Mouse (Mus musculus) limb, embryonic 12.5 days (tissue): ENCODE data around the gene Foxc1. TPM values are rescaled to one million over a fixed set of nuclear protein-coding genes. Genes with fewer than 3 reads are reported as not detected.

ENCODE experiments used
- ATAC-seq: fragments of 200-750 bp; cut with Nextera tagmentation; 2 replicates; pipeline ENCODE4 v1.8.0; 2017; ENCODE audit warnings: low read depth, moderate TSS enrichment; ENCODE audit not compliant: insufficient number of reproducible peaks, insufficient read depth, low FRiP score, low TSS enrichment
- H3K27ac ChIP-seq: fragments of 300-500 bp; sonication (generic); 2 replicates; pipeline ENCODE4 v1.5.1; 2016; ENCODE audit warnings: mild to moderate bottlenecking, moderate library complexity
- H3K27me3 ChIP-seq: fragments of 300-500 bp; sonication (generic); 2 replicates; pipeline ENCODE4 v1.6.1; 2016; ENCODE audit warnings: mild to moderate bottlenecking, moderate library complexity
- H3K36me3 ChIP-seq: fragments of 300-500 bp; sonication (generic); 2 replicates; pipeline ENCODE4 v1.6.1; 2016; ENCODE audit warnings: mild to moderate bottlenecking, moderate library complexity
- H3K4me1 ChIP-seq: fragments of 300-500 bp; sonication (generic); replicated peaks from 2 replicates; pipeline ENCODE4 v1.6.1; 2016
- H3K4me2 ChIP-seq: fragments of 300-500 bp; sonication (generic); 2 replicates; pipeline ENCODE4 v1.6.1; 2016; ENCODE audit warnings: mild to moderate bottlenecking, moderate library complexity
- H3K4me3 ChIP-seq: fragments of 300-500 bp; sonication (generic); replicated peaks from 2 replicates; pipeline ENCODE4 v1.5.1; 2016; ENCODE audit warnings: mild to moderate bottlenecking
- H3K9ac ChIP-seq: fragments of 300-500 bp; sonication (generic); replicated peaks from 2 replicates; pipeline ENCODE4 v1.6.1; 2016; ENCODE audit warnings: mild to moderate bottlenecking, moderate library complexity
- H3K9me3 ChIP-seq: fragments of 300-500 bp; sonication (generic); 2 replicates; pipeline ENCODE4 v1.6.1; 2016; ENCODE audit warnings: mild to moderate bottlenecking, moderate library complexity
- WGBS: fragments of 180-500 bp; shearing (Covaris S2); methylation state at CpG from one replicate; pipeline ENCODE4 v1.1.7; 2016; 5-methylcytosine and 5-hydroxymethylcytosine counted together
- polyA plus RNA-seq: library from polyadenylated mRNA; unstranded; fragments of >200 nt; fragmentation: Nextera tagmentation; extraction: Ambion mirVana; gene quantifications from 2 replicates; pipeline ENCODE4 v1.2.1, GENCODE M21; 2016

The Foxc1 gene
- polyA plus RNA-seq, 1 experiment from 2014 or later: 7.5 TPM

GRCm38 (mm10) chr13:31849258-31849971 lies 43.0 kb downstream of the Foxc1 start:
- no peak for ATAC-seq
- peaks cover 37% of the 10 kb centered on the region for H3K27me3 ChIP-seq
- H3K27ac ChIP-seq: no peak overlapping the region
- 12% methylated on average over 5 of the region's 5 CpGs for whole genome bisulfite sequencing
- no peaks in the 10 kb centered on the region for H3K36me3 ChIP-seq
- H3K4me3 ChIP-seq: no peak overlapping the region
- H3K4me1 ChIP-seq: peaks cover 31% of the 10 kb centered on the region
- H3K9ac ChIP-seq: no peak overlapping the region
- no peaks in the 10 kb centered on the region for H3K9me3 ChIP-seq
- no peak overlapping the region for H3K4me2 ChIP-seq

DNA sequence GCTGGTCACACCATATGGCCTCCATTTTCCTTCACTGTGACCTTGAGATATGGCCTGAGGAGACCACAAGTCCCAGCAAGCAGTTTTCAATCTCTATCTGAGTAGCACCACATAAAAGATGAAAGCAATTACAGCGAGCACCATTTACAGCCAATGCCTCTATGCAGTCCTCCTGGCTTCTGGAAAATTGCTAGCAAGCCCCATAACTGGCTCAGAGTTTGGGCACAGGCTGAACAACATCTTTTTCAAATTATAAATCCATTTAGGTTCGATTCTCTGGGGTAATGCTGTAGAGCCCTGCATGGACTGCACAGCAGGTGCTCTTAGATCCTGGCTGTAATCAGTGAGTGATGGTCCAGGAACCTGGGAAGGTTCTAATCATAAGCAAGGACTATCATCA lies 47.1 kb downstream of the Foxc1 start:
- Histone ChIP-seq H3K4me3 (no peak overlapping the region), H3K27me3 (peaks cover 53% of the 10 kb centered on the region), H3K36me3 (no peaks in the 10 kb centered on the region), H3K4me2 (no peak overlapping the region), H3K4me1 (peaks cover 37% of the 10 kb centered on the region), H3K9me3 (no peaks in the 10 kb centered on the region), H3K27ac (no peak overlapping the region), H3K9ac (no peak overlapping the region)
- ATAC-seq: peak; percentile 90
- WGBS: 6% methylated on average over 2 of the region's 2 CpGs

- no peaks in the 10 kb centered on the region for H3K36me3 ChIP-seq
- no peak overlapping the region for H3K27ac ChIP-seq
- 23% methylated on average over 4 of the region's 4 CpGs for WGBS
- H3K4me1 ChIP-seq: peaks cover 34% of the 10 kb centered on the region
- H3K4me3 ChIP-seq: no peak overlapping the region
- H3K9me3 ChIP-seq: no peaks in the 10 kb centered on the region
- no peak overlapping the region for H3K4me2 ChIP-seq
- ATAC-seq: peak; percentile 82
- no peak overlapping the region for H3K9ac ChIP-seq
- H3K27me3 ChIP-seq: peaks cover 52% of the 10 kb centered on the region
These were observed 47.6 kb downstream of the Foxc1 start for GRCm38 (mm10) chr13:31854000-31854399.

DNA sequence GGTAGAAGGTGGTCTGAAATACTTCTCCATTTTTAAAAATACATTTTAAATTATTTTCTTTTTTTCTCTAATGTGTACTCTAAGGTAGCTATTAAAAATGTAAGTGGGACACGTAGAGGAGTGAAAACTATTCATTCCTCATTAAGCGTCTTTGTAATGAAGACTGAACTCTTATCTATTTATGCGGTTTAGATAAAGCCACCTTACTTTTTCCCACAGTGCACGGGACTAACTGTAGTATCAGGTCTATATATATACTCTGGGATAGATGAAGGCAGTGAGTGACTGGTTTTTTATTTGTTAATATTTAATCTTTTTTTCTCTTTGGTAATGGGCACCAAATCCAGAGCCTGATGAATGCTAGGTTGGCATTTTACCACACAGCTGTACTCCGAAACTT lies 53.8 kb downstream of the Foxc1 start:
- WGBS: 87% methylated on average over 5 of the region's 5 CpGs
- peaks cover 6% of the 10 kb centered on the region for H3K4me1 ChIP-seq
- no peak overlapping the region for H3K27ac ChIP-seq
- no peak overlapping the region for H3K4me2 ChIP-seq
- H3K4me3 ChIP-seq: no peak overlapping the region
- H3K9ac ChIP-seq: no peak overlapping the region
- no peaks in the 10 kb centered on the region for H3K9me3 ChIP-seq
- no peaks in the 10 kb centered on the region for H3K36me3 ChIP-seq
- H3K27me3 ChIP-seq: peaks cover 48% of the 10 kb centered on the region
- ATAC-seq: no peak

Other genes with a start within 250 kb of the Foxc1 start
- 0.10 TPM in 1 of 2 replicates, not detected in the other for gene A530084C06Rik, start 247.3 kb upstream of the Foxc1 start, polyA plus RNA-seq
- 0.64 and 0.97 TPM in 2 replicates for gene Foxf2, start 180.8 kb upstream of the Foxc1 start, polyA plus RNA-seq